Mouse (Mus musculus): ENCODE data around the gene Tmem209. TPM values are rescaled to one million over a fixed set of nuclear protein-coding genes. Genes with fewer than 3 reads are reported as not detected.

Gene Tmem209
- polyA plus RNA-seq, 1 experiment, result 31.8 TPM

GRCm38 (mm10) chr6:30458626-30459025 is 51.0 kb downstream of the Tmem209 start:
- Histone ChIP-seq H3K4me3 (ENCODE audit: insufficient read depth, low read length) (no peak overlapping the region), H3K27ac (ENCODE audit: insufficient read depth, low read depth, low read length) (no peak overlapping the region), H3K4me1 (ENCODE audit: control insufficient read depth, insufficient read depth, low read length) (peaks cover 5% of the 10 kb centered on the region; the same call in 1 of the 2 replicates)
- TF ChIP-seq CTCF (IDR thresholded peaks at IDR 0.05; ENCODE audit: low read depth, low read length) (no peak), POLR2A (IDR thresholded peaks at IDR 0.05; ENCODE audit: borderline replicate concordance, low read depth, low read length) (no peak)

GRCm38 (mm10) chr6:30456991-30457390 is 52.6 kb downstream of the Tmem209 start:
- TF ChIP-seq CTCF (IDR thresholded peaks at IDR 0.05; ENCODE audit: low read depth, low read length), result no peak
- TF ChIP-seq POLR2A (IDR thresholded peaks at IDR 0.05; ENCODE audit: borderline replicate concordance, low read depth, low read length), result no peak
- no peak overlapping the region for H3K27ac ChIP-seq (ENCODE audit: insufficient read depth, low read depth, low read length)
- H3K4me3 ChIP-seq (ENCODE audit: insufficient read depth, low read length), result no peak overlapping the region
- peaks cover 6% of the 10 kb centered on the region; the same call in 1 of the 2 replicates for H3K4me1 ChIP-seq (ENCODE audit: control insufficient read depth, insufficient read depth, low read length)

GRCm38 (mm10) chr6:30439576-30439975 is 70.0 kb downstream of the Tmem209 start:
- TF ChIP-seq POLR2A (IDR thresholded peaks at IDR 0.05; ENCODE audit: borderline replicate concordance, low read depth, low read length), result no peak
- TF ChIP-seq CTCF (IDR thresholded peaks at IDR 0.05; ENCODE audit: low read depth, low read length), result no peak
- no peaks in the 10 kb centered on the region for H3K4me1 ChIP-seq (ENCODE audit: control insufficient read depth, insufficient read depth, low read length)
- no peak overlapping the region for H3K4me3 ChIP-seq (ENCODE audit: insufficient read depth, low read length)
- H3K27ac ChIP-seq (ENCODE audit: insufficient read depth, low read depth, low read length), result no peak overlapping the region

GRCm38 (mm10) chr6:30437054-30437453 is 72.5 kb downstream of the Tmem209 start:
- H3K4me3 ChIP-seq (ENCODE audit: insufficient read depth, low read length), result no peak overlapping the region
- no peaks in the 10 kb centered on the region; the same call in 1 of the 2 replicates for H3K4me1 ChIP-seq (ENCODE audit: control insufficient read depth, insufficient read depth, low read length)
- TF ChIP-seq CTCF (IDR thresholded peaks at IDR 0.05; ENCODE audit: low read depth, low read length) (no peak), POLR2A (IDR thresholded peaks at IDR 0.05; ENCODE audit: borderline replicate concordance, low read depth, low read length) (no peak)
- H3K27ac ChIP-seq (ENCODE audit: insufficient read depth, low read depth, low read length), result no peak overlapping the region

GRCm38 (mm10) chr6:30436476-30436875 is 73.1 kb downstream of the Tmem209 start:
- no peak overlapping the region for H3K4me3 ChIP-seq (ENCODE audit: insufficient read depth, low read length)
- no peaks in the 10 kb centered on the region; the same call in 1 of the 2 replicates for H3K4me1 ChIP-seq (ENCODE audit: control insufficient read depth, insufficient read depth, low read length)
- TF ChIP-seq CTCF (IDR thresholded peaks at IDR 0.05; ENCODE audit: low read depth, low read length) (no peak), POLR2A (IDR thresholded peaks at IDR 0.05; ENCODE audit: borderline replicate concordance, low read depth, low read length) (no peak)
- H3K27ac ChIP-seq (ENCODE audit: insufficient read depth, low read depth, low read length), result no peak overlapping the region

- H3K4me3 ChIP-seq (ENCODE audit: insufficient read depth, low read length), result no peak overlapping the region
- no peak for TF ChIP-seq CTCF (IDR thresholded peaks at IDR 0.05; ENCODE audit: low read depth, low read length)
- no peak for TF ChIP-seq POLR2A (IDR thresholded peaks at IDR 0.05; ENCODE audit: borderline replicate concordance, low read depth, low read length)
- H3K4me1 ChIP-seq (ENCODE audit: control insufficient read depth, insufficient read depth, low read length), result peaks cover 4% of the 10 kb centered on the region
- H3K27ac ChIP-seq (ENCODE audit: insufficient read depth, low read depth, low read length), result no peak overlapping the region
These were observed 77.0 kb downstream of the Tmem209 start for GRCm38 (mm10) chr6:30432461-30433192.

Other genes starting within 250 kb of the Tmem209 start
- 38.6 and 39.4 TPM in 2 replicates for gene Ube2h, start 205.2 kb downstream of the Tmem209 start, polyA plus RNA-seq (2012; ENCODE audit: insufficient read depth, insufficient read length, missing spikeins)
- gene Zc3hc1, start 118.8 kb downstream of the Tmem209 start, polyA plus RNA-seq (2012; ENCODE audit: insufficient read depth, insufficient read length, missing spikeins), result 16.7 and 18.9 TPM in 2 replicates
- gene Klhdc10, start 107.9 kb downstream of the Tmem209 start, polyA plus RNA-seq (2012; ENCODE audit: insufficient read depth, insufficient read length, missing spikeins), result 17.3 and 18.1 TPM in 2 replicates
- not detected in 2 replicates for gene Ssmem1, start 66 bp upstream of the Tmem209 start, polyA plus RNA-seq (2012; ENCODE audit: insufficient read depth, insufficient read length, missing spikeins)
- gene Cpa2, start 31.8 kb upstream of the Tmem209 start, polyA plus RNA-seq (2012; ENCODE audit: insufficient read depth, insufficient read length, missing spikeins), result not detected in 2 replicates
- gene Cpa4, start 58.6 kb upstream of the Tmem209 start, polyA plus RNA-seq (2012; ENCODE audit: insufficient read depth, insufficient read length, missing spikeins), result not detected in 2 replicates
- not detected in 2 replicates for gene Cpa5, start 101.2 kb upstream of the Tmem209 start, polyA plus RNA-seq (2012; ENCODE audit: insufficient read depth, insufficient read length, missing spikeins)
- not detected in 2 replicates for gene Cpa1, start 129.4 kb upstream of the Tmem209 start, polyA plus RNA-seq (2012; ENCODE audit: insufficient read depth, insufficient read length, missing spikeins)
- 2.3 and 4.4 TPM in 2 replicates for gene Cep41, start 184.0 kb upstream of the Tmem209 start, polyA plus RNA-seq (2012; ENCODE audit: insufficient read depth, insufficient read length, missing spikeins)
- gene Mest, start 213.8 kb upstream of the Tmem209 start, polyA plus RNA-seq (2012; ENCODE audit: insufficient read depth, insufficient read length, missing spikeins), result not detected in 2 replicates